Mouse (Mus musculus): ENCODE measurements around the gene Nipsnap3a. TPM values are rescaled to one million over a fixed set of nuclear protein-coding genes. Genes with fewer than 3 reads are reported as not detected.

The Nipsnap3a gene
- polyA plus RNA-seq (2016; fragmentation: Nextera tagmentation; extraction: Ambion mirVana), result not detected in 2 replicates

GRCm38 (mm10) chr4:52989248-52989647, at the start of gene Nipsnap3a:
Nipsnap3a (plus strand) TSS chr4:52989272.
- peaks cover 6% of the 10 kb centered on the region for H3K4me1 ChIP-seq
- peak; percentile 48 for DNase-seq (ENCODE audit: low spot score)
- H3K4me3 ChIP-seq, result peak within 1 kb of the TSS; percentile 43
- no peaks in the 10 kb centered on the region for H3K36me3 ChIP-seq
- H3K27ac ChIP-seq, result peak within 1 kb of the TSS; percentile 66; the same call in 1 of the 2 replicates
- WGBS, result 30% methylated on average over 12 of the region's 12 CpGs
- no peaks in the 10 kb centered on the region for H3K27me3 ChIP-seq (ENCODE audit: low read depth, poor library complexity, severe bottlenecking)
- H3K9me3 ChIP-seq (replicated peaks), result no peaks in the 10 kb centered on the region

GRCm38 (mm10) chr4:52946665-52947064, 42.4 kb upstream of the Nipsnap3a start:
- H3K36me3 ChIP-seq, result no peaks in the 10 kb centered on the region
- H3K4me1 ChIP-seq, result no peaks in the 10 kb centered on the region
- H3K9me3 ChIP-seq (replicated peaks), result no peaks in the 10 kb centered on the region
- H3K4me3 ChIP-seq, result no peak overlapping the region
- H3K27me3 ChIP-seq (ENCODE audit: low read depth, poor library complexity, severe bottlenecking), result no peaks in the 10 kb centered on the region
- H3K27ac ChIP-seq, result no peak overlapping the region
- no peak for DNase-seq (ENCODE audit: low spot score)

DNA sequence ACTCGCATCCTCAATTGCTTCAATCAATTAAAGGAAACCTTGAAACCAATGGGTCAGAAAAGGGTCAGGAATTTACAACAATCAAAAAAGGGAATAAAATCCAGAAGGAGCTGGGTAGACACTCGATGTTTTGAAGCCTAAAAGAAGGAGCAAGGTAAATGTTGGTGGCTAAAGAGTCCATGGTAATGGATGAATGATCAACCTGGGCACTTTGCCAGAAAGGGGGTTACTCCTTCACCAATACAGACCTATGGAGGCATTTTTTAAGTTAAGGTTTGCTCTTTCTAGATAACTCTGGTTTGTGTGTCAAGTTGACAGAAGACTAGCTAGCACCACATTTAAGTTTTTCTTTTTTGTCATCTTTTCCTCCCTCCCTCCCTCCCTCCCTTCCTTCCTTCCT, 40.1 kb upstream of the Nipsnap3a start:
- H3K4me3 ChIP-seq, result no peak overlapping the region
- 89% methylated on average over 2 of the region's 2 CpGs for WGBS
- no peak for DNase-seq (ENCODE audit: low spot score)
- no peaks in the 10 kb centered on the region for H3K4me1 ChIP-seq
- H3K36me3 ChIP-seq, result no peaks in the 10 kb centered on the region
- no peaks in the 10 kb centered on the region for H3K27me3 ChIP-seq (ENCODE audit: low read depth, poor library complexity, severe bottlenecking)
- H3K27ac ChIP-seq, result no peak overlapping the region
- no peaks in the 10 kb centered on the region for H3K9me3 ChIP-seq (replicated peaks)

DNA sequence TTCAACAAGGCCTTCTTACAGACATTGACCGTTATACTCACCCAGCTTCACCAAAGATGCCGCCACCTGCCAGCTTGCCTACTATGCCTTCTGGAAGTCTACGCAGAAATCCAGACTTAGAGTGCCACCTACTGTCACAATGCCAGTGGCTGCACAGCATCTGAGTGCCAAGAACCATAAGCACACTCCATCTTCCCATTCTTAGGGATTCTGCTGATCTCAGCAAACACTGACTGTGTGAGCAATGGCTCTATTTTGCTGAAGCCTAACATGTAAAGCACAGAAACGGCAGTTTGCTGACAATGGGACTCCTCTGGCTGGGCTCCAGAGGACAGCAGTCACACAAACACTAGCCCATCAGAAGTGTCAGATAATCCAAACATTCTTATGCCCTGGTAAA, 30.4 kb upstream of the Nipsnap3a start:
- H3K27me3 ChIP-seq (ENCODE audit: low read depth, poor library complexity, severe bottlenecking), result no peaks in the 10 kb centered on the region
- WGBS, result 51% methylated on average over 4 of the region's 4 CpGs
- peak; percentile 32 for DNase-seq (ENCODE audit: low spot score)
- H3K9me3 ChIP-seq (replicated peaks), result no peaks in the 10 kb centered on the region
- no peak overlapping the region for H3K4me3 ChIP-seq
- H3K4me1 ChIP-seq, result no peaks in the 10 kb centered on the region
- no peaks in the 10 kb centered on the region for H3K36me3 ChIP-seq
- H3K27ac ChIP-seq, result no peak overlapping the region

- no peaks in the 10 kb centered on the region for H3K36me3 ChIP-seq
- no peaks in the 10 kb centered on the region for H3K27me3 ChIP-seq (ENCODE audit: low read depth, poor library complexity, severe bottlenecking)
These were observed 24.8 kb upstream of the Nipsnap3a start, which contains the start of gene Olfr270 for GRCm38 (mm10) chr4:52964247-52964646. Olfr270 (plus strand) TSS chr4:52964547.

DNA sequence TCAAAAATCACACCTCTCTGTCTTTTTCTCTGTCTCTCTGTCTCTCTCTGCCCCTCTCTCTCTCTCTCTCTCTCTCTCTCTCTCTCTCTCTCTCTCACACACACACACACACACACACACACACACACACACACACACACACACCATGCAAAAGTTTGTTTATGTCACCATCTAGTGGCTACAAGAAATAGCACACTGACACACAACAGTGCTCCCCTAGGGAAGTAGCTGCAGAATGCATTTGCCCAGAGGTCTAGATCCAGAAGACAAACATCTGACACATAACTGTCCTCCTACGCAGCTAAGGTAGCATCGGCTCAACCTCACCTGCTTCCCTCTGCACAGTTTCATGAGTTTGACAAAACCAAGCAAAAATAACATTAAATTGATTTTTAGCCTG, 3.9 kb upstream of the Nipsnap3a start:
- H3K4me3 ChIP-seq, result no peak overlapping the region
- no peak overlapping the region for H3K27ac ChIP-seq
- H3K36me3 ChIP-seq, result no peaks in the 10 kb centered on the region
- H3K4me1 ChIP-seq, result peaks cover 6% of the 10 kb centered on the region
- 78% methylated on average over 2 of the region's 2 CpGs for WGBS
- no peak for DNase-seq (ENCODE audit: low spot score)
- no peaks in the 10 kb centered on the region for H3K9me3 ChIP-seq (replicated peaks)
- no peaks in the 10 kb centered on the region for H3K27me3 ChIP-seq (ENCODE audit: low read depth, poor library complexity, severe bottlenecking)

More at GRCm38 (mm10) chr4:52964247-52964646, 24.8 kb upstream of the Nipsnap3a start, which contains the start of gene Olfr270:
- Histone ChIP-seq H3K4me3 (no peak within 1 kb of the TSS), H3K9me3 (replicated peaks) (no peaks in the 10 kb centered on the region), H3K27ac (no peak within 1 kb of the TSS), H3K4me1 (no peaks in the 10 kb centered on the region)
- no peak for DNase-seq (ENCODE audit: low spot score)

DNA sequence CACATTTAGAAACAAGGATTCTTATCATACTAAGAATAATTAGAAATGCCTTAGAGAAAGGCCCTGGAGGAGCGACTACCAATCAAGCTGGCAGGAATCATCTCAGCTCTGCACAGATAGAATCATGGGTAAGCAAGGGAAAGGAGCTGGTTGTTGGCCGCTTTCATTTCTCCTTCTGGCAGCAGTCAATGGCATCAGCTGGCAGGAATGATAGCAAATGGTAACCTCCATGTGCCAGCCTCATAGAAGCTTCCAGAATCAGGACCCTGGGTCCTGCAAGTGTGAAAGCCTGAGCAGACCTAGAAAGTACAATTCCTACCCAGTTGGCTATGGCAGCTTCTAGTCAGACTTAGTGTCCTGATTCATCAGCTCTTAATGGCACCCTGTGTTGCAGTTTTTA, 2.8 kb upstream of the Nipsnap3a start:
- peaks cover 6% of the 10 kb centered on the region for H3K4me1 ChIP-seq
- no peak for DNase-seq (ENCODE audit: low spot score)
- H3K27ac ChIP-seq, result no peak overlapping the region
- no peaks in the 10 kb centered on the region for H3K36me3 ChIP-seq
- no peak overlapping the region for H3K4me3 ChIP-seq
- H3K9me3 ChIP-seq (replicated peaks), result no peaks in the 10 kb centered on the region
- H3K27me3 ChIP-seq (ENCODE audit: low read depth, poor library complexity, severe bottlenecking), result no peaks in the 10 kb centered on the region
- WGBS, result 91% methylated on average over 2 of the region's 2 CpGs

DNA sequence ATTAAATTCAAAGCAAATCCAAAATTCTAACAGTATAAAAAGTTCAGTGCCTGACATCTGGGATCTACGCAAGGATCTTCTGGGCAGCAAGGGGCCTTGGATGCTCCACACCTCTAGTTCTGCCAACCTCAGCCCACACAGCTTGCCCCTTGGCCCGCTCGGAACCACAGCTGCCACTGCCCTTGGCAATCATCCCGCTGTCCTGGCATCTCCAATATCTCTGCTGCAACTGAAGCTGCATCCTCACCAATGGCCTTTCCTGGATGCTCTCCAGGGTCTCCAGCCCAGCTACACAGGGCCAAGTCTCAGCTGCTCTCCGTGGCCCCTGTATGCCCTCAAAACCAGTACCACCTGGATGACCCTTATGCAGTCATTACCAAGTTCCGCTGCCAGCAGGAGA, 10.4 kb downstream of the Nipsnap3a start:
- H3K4me1 ChIP-seq, result no peaks in the 10 kb centered on the region
- no peaks in the 10 kb centered on the region for H3K9me3 ChIP-seq (replicated peaks)
- H3K36me3 ChIP-seq, result no peaks in the 10 kb centered on the region
- no peaks in the 10 kb centered on the region for H3K27me3 ChIP-seq (ENCODE audit: low read depth, poor library complexity, severe bottlenecking)
- no peak overlapping the region for H3K4me3 ChIP-seq
- WGBS, result 92% methylated on average over 6 of the region's 6 CpGs
- no peak overlapping the region for H3K27ac ChIP-seq
- no peak for DNase-seq (ENCODE audit: low spot score)

DNA sequence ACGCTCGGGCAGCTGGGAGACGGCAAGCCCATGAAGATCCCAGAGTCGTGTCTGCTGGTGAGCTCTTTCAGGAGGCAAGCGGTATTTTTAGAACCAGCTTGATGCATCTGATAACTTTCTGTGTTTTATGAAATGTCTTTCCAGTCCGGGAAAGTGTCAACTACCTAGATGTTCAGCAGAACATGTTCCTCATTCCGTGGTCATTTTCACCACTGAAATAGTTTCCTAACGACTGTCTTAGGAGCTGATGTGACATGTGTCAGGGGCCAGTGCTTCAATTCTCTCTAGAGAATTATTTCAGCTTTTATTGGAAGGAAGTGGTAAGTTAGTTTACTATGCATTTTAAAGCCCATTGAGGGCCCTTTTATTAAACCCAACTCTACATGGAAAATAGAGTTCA, 11.1 kb downstream of the Nipsnap3a start:
- Histone ChIP-seq H3K4me1 (no peaks in the 10 kb centered on the region), H3K9me3 (replicated peaks) (no peaks in the 10 kb centered on the region), H3K36me3 (no peaks in the 10 kb centered on the region), H3K27me3 (ENCODE audit: low read depth, poor library complexity, severe bottlenecking) (no peaks in the 10 kb centered on the region), H3K27ac (no peak overlapping the region), H3K4me3 (no peak overlapping the region)
- 92% methylated on average over 8 of the region's 8 CpGs for WGBS
- no peak for DNase-seq (ENCODE audit: low spot score)

DNA sequence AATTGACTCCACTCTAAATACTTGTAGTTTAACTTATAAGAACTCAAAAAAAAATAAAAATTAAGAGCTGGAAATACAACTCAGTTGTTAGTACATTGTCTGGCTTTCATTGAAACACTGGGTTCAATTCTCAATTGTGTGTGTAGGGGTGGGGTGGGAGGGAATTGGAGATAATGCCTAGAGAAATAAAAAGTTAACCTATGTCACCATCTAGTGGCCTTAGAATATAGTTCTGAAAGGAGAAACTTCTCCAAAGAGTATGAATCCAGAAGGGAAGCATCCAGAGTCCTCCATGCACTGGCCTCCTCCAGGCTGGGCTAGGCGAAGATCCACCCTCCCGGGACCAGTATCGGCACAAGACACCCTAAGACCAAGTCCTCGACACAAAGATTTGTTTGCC, 20.1 kb downstream of the Nipsnap3a start:
- Histone ChIP-seq H3K9me3 (replicated peaks) (no peaks in the 10 kb centered on the region), H3K36me3 (no peaks in the 10 kb centered on the region; the same call in 1 of the 2 replicates), H3K4me3 (no peak overlapping the region), H3K27me3 (ENCODE audit: low read depth, poor library complexity, severe bottlenecking) (no peaks in the 10 kb centered on the region), H3K4me1 (peaks cover 4% of the 10 kb centered on the region; the same call in 1 of the 2 replicates), H3K27ac (no peak overlapping the region)
- 83% methylated on average over 4 of the region's 4 CpGs for WGBS
- DNase-seq (ENCODE audit: low spot score), result no peak

GRCm38 (mm10) chr4:53009871-53010270, 20.8 kb downstream of the Nipsnap3a start:
- 96% methylated on average over 4 of the region's 4 CpGs for WGBS
- Histone ChIP-seq H3K4me1 (peaks cover 4% of the 10 kb centered on the region; the same call in 1 of the 2 replicates), H3K27me3 (ENCODE audit: low read depth, poor library complexity, severe bottlenecking) (no peaks in the 10 kb centered on the region), H3K4me3 (no peak overlapping the region), H3K36me3 (peaks cover 6% of the 10 kb centered on the region), H3K9me3 (replicated peaks) (no peaks in the 10 kb centered on the region), H3K27ac (no peak overlapping the region)
- no peak for DNase-seq (ENCODE audit: low spot score)

GRCm38 (mm10) chr4:53011732-53012361, 22.8 kb downstream of the Nipsnap3a start, which contains the start of gene Nipsnap3b:
Nipsnap3b (plus strand) TSS chr4:53011880.
- H3K27ac ChIP-seq, result peak within 1 kb of the TSS; percentile 92
- DNase-seq (ENCODE audit: low spot score), result peak; percentile 98
- peaks cover 4% of the 10 kb centered on the region; the same call in 1 of the 2 replicates for H3K4me1 ChIP-seq
- under 1% methylated on average over 62 of the region's 63 CpGs for WGBS
- H3K4me3 ChIP-seq, result peak within 1 kb of the TSS; percentile 73
- no peaks in the 10 kb centered on the region for H3K9me3 ChIP-seq (replicated peaks)
- H3K36me3 ChIP-seq, result peaks cover 26% of the 10 kb centered on the region
- H3K27me3 ChIP-seq (ENCODE audit: low read depth, poor library complexity, severe bottlenecking), result no peaks in the 10 kb centered on the region

DNA sequence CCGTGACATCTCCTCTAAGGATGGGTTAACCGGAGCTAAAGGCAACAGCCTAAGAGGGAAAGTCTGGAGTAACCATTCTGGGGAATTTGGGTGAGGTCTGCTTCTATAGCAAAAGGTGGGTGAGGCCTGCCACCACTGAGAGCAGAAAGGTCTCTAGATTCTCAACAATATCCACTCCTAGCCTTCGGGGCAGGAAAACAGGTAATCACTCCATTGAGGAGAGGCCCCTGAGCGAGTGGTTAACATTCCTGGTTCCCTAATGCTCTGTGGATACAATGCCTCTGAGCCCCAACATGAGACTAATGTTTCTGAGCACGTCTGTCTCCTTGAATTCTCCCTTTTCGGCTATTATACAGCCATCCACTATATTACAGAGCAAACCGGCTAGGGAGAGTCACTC, 25.3 kb downstream of the Nipsnap3a start:
- Histone ChIP-seq H3K36me3 (peaks cover 52% of the 10 kb centered on the region), H3K27me3 (ENCODE audit: low read depth, poor library complexity, severe bottlenecking) (no peaks in the 10 kb centered on the region), H3K4me3 (no peak overlapping the region), H3K9me3 (replicated peaks) (0 out of 2 replicates have a peak, but pooled peaks cover 4% of the 10 kb centered on the region), H3K27ac (no peak overlapping the region), H3K4me1 (peaks cover 4% of the 10 kb centered on the region; the same call in 1 of the 2 replicates)
- DNase-seq (ENCODE audit: low spot score), result no peak
- 91% methylated on average over 7 of the region's 7 CpGs for WGBS
